Mouse (Mus musculus): ENCODE measurements at regions not wholly inside any gene's neighbourhood (a gene's known extent, or its start where the extent isn't known, plus 50 kb on each side); places are given as distances from the start of the nearest gene placed in this dataset.

DNA sequence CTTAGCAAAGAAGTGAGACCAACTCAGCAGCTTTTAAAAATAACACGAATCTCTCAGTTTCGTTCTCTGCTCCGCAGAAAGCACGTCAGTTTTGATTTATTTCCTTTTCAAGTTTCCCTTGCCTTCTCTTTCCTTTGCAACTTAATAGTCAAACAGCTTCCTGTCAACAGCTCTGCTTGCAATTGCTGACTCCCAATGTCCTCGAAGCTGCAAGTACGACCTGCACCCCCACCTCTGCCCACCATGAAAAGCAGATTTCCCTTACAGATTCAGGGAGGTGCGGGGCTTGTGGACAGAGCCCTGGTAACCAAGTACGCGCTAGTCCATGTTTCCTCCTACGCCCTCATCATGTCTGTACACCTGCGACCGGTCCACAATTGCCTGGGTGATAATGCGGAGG lies 922.2 kb downstream of the 5730522E02Rik start:
- peak; percentile 29 for DNase-seq (ENCODE audit: low read depth, low spot score)
- no peaks in the 10 kb centered on the region for H3K36me3 ChIP-seq (ENCODE audit: control insufficient read depth, insufficient read depth, low read length, poor library complexity, severe bottlenecking)

DNA sequence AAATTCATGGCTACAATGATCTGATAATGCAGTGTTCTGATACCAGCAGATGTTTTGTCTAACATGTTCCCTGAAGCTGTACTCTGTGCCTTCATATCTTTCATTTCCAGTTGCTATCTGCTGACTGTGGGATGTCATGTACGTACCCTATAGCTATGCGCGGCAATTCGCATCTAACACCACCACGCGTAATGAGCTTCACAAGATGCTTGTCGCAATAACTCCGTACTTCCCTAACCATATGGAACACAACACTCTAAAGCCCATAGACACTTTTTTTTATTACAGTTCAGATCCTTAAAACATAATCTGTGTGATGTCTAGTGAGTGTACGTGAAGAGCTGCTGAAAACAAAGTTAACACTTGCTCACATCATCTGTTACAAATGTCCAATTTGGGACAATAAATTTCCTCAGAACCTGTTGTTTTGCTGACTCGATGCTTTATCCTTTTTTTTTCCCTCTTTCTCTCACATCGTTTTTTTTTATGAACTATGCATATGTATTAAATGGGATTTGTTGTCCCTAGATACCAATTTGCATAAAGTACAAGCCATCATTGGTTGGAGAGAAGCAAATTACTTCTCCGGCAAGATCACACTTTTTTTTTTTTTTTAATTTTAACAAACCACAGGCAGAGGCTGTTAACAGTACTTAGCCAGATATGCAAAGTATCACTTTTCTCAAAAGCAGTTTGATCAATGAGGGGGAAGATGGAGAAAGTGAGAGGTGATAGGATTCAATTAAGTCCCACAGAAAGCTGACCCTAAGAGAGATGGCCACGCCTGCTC lies 922.9 kb downstream of the 5730522E02Rik start:
- Histone ChIP-seq H3K27me3 (ENCODE audit: control insufficient read depth, insufficient read depth, low read length, poor library complexity, severe bottlenecking) (no peaks in the 10 kb centered on the region), H3K36me3 (ENCODE audit: control insufficient read depth, insufficient read depth, low read length, poor library complexity, severe bottlenecking) (no peaks in the 10 kb centered on the region)
- no peak for DNase-seq (ENCODE audit: low read depth, low spot score)

More for the DNA sequence above, 922.2 kb downstream of the 5730522E02Rik start:
- H3K27me3 ChIP-seq (ENCODE audit: control insufficient read depth, insufficient read depth, low read length, poor library complexity, severe bottlenecking): no peaks in the 10 kb centered on the region

DNA sequence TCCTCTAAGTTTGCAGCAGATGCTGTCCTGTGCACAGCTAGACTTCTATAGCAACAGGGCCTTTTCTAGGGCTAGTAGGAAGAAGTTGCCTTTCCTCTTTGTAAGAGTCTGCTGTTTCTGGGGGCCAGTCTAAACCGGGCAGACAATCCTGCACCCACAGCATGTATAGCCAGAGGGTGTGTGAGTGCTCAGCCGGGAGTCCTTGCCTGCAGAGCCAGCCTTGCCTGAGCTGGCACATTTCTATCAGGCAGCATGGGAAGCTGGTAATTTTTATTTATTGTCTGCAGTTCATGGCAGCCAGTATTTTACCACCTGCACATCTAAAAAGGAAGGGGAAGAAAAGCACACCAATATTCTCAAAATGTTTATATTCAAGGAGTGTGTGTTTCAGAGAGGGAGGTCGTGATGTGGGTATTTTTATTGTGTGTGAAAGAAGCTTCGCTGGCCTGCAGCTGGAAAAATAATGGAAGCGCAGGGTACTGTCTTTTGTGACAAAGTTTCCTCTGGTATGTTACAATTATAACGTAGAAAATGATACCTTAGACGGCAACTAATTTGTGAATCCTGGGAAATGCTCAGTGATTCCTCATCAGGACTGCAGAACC lies 940.5 kb downstream of the 5730522E02Rik start:
- H3K36me3 ChIP-seq (ENCODE audit: control insufficient read depth, insufficient read depth, low read length, poor library complexity, severe bottlenecking): no peaks in the 10 kb centered on the region
- DNase-seq (ENCODE audit: low read depth, low spot score): no peak
- H3K27me3 ChIP-seq (ENCODE audit: control insufficient read depth, insufficient read depth, low read length, poor library complexity, severe bottlenecking): no peaks in the 10 kb centered on the region

DNA sequence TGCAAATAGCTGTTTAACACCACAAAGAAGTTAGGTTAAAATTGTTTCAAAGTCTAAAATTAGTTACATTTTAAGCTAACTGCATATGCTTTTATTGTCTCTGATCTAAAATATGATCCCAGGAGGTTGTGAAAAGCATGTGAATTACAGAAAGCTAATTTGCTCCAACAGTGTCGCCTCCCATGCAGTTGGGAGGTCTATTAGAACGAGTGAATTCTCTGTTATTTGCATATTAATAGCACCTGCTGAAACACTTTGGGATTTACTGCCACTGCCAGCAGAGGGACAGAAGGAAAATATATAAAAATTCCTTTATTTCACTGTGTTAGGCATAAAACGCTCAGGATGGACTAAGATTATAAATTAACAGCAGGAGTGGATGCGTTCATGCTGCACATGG lies 947.7 kb downstream of the 5730522E02Rik start:
- no peaks in the 10 kb centered on the region for H3K36me3 ChIP-seq (ENCODE audit: control insufficient read depth, insufficient read depth, low read length, poor library complexity, severe bottlenecking)

DNA sequence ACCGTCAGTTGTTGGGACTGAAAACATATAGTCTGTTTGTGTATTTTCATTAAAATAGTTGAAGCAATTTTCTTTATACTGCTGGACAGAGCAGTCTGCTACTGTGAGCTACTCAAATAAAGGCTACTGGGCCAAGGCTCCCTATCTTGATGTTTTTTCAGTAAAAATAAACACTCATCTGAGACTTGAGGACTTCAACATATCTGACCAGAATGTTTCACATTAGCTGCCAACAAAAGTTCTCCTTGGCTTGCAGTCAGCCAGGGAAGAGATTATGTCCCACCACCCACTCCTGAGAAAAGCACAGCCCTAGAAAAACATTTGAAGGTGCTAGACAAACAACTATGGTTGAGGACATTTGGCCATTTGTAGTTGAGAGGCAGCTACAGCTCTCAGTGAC lies 950.9 kb downstream of the 5730522E02Rik start:
- no peaks in the 10 kb centered on the region for H3K27me3 ChIP-seq (ENCODE audit: control insufficient read depth, insufficient read depth, low read length, poor library complexity, severe bottlenecking)
- DNase-seq (ENCODE audit: low read depth, low spot score): no peak
- H3K36me3 ChIP-seq (ENCODE audit: control insufficient read depth, insufficient read depth, low read length, poor library complexity, severe bottlenecking): no peaks in the 10 kb centered on the region

More for the DNA sequence above, 947.7 kb downstream of the 5730522E02Rik start:
- H3K27me3 ChIP-seq (ENCODE audit: control insufficient read depth, insufficient read depth, low read length, poor library complexity, severe bottlenecking): no peaks in the 10 kb centered on the region
- DNase-seq (ENCODE audit: low read depth, low spot score): no peak

DNA sequence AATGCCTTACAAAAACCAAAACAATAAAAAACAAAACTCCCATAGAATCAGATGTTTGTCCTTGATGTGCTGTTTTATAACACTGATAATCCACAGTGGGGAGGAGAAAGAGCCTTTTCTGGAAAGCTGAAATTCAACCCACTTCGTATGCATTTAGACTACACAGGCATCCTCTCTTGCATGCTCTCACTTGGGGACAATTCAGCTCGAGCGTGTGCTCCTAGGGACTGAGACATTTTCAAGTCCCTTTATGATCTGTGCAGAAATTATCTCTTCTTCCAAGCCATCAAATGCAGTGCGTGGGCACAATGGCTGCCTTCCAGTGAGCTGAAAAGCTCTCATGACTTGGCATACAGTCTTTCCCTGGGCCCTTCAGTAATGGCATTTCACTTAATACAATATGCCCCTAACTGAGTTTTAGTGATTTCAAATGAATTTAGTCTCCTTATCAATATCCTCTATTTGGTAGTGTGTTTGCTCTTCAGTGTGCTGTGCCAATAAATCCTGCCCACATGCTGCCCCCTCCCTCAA lies 977.1 kb downstream of the 5730522E02Rik start:
- Histone ChIP-seq H3K36me3 (ENCODE audit: control insufficient read depth, insufficient read depth, low read length, poor library complexity, severe bottlenecking) (no peaks in the 10 kb centered on the region), H3K27me3 (ENCODE audit: control insufficient read depth, insufficient read depth, low read length, poor library complexity, severe bottlenecking) (no peaks in the 10 kb centered on the region)
- DNase-seq (ENCODE audit: low read depth, low spot score): no peak
